Mouse (Mus musculus) bone marrow, adult 2 months (tissue): ENCODE results near the gene Zdhhc17.

Experiments
- CTCF ChIP-seq: fragments of 200-500 bp; IDR thresholded peaks from 2 replicates; pipeline ENCODE4 v1.5.1; 2011; ENCODE audit warnings: low read length, control low read depth; ENCODE audit not compliant: control insufficient read depth, insufficient read depth
- POLR2A ChIP-seq: fragments of 200-500 bp; IDR thresholded peaks from 2 replicates; pipeline ENCODE4 v1.6.1; 2011; ENCODE audit warnings: low read depth, mild to moderate bottlenecking, control low read depth, low read length, borderline replicate concordance; ENCODE audit not compliant: control insufficient read depth

GRCm38 (mm10) chr10:111050511-111050910, 40.6 kb upstream of the Zdhhc17 start:
- TF ChIP-seq CTCF (no peak), POLR2A (no peak)
